Mouse (Mus musculus) myocyte (in vitro differentiated cells): ENCODE results near the gene Szt2.

ENCODE experiments used
- CEBPB ChIP-seq: IDR thresholded peaks from 2 replicates; pipeline ENCODE4 v1.6.1; 2011; ENCODE audit warnings: mild to moderate bottlenecking, moderate library complexity; ENCODE audit not compliant: poor library complexity, insufficient read depth, severe bottlenecking
- E2F4 ChIP-seq: IDR thresholded peaks from one replicate; pipeline ENCODE4 v1.6.1; 2011; ENCODE audit warnings: mild to moderate bottlenecking, control low read depth, moderate library complexity; ENCODE audit not compliant: insufficient read depth
- MAX ChIP-seq: IDR thresholded peaks from one replicate; pipeline ENCODE4 v1.6.1; 2011; ENCODE audit warnings: low read depth, mild to moderate bottlenecking, control low read depth
- MYOD1 ChIP-seq, 3 experiments: IDR thresholded peaks; one replicate each; pipeline ENCODE4 v1.6.1; 2011; ENCODE audit warnings: control low read depth in 2 of 3, low read depth in 2 of 3, mild to moderate bottlenecking in 2 of 3, moderate library complexity in 1 of 3; ENCODE audit not compliant: insufficient read length in 2 of 3, control insufficient read depth in 1 of 3
- MYOG ChIP-seq, 3 experiments: IDR thresholded peaks; one replicate each; pipeline ENCODE4 v1.6.1; 2011; ENCODE audit warnings: control low read depth in 2 of 3, low read depth in 2 of 3, mild to moderate bottlenecking in 2 of 3; ENCODE audit not compliant: insufficient read length in 2 of 3, control insufficient read depth in 1 of 3, insufficient read depth in 1 of 3
- POLR2A ChIP-seq: IDR thresholded peaks from one replicate; pipeline ENCODE4 v1.6.1; 2011; ENCODE audit warnings: low read depth, mild to moderate bottlenecking, control low read depth, moderate library complexity; ENCODE audit not compliant: insufficient read length
- TCF12 ChIP-seq: IDR thresholded peaks from one replicate; pipeline ENCODE4 v1.6.1; 2011; ENCODE audit warnings: mild to moderate bottlenecking, control low read depth; ENCODE audit not compliant: poor library complexity, insufficient read depth, severe bottlenecking
- USF1 ChIP-seq: IDR thresholded peaks from one replicate; pipeline ENCODE4 v1.6.1; 2011; ENCODE audit warnings: low read depth, mild to moderate bottlenecking, control low read depth, moderate library complexity

DNA sequence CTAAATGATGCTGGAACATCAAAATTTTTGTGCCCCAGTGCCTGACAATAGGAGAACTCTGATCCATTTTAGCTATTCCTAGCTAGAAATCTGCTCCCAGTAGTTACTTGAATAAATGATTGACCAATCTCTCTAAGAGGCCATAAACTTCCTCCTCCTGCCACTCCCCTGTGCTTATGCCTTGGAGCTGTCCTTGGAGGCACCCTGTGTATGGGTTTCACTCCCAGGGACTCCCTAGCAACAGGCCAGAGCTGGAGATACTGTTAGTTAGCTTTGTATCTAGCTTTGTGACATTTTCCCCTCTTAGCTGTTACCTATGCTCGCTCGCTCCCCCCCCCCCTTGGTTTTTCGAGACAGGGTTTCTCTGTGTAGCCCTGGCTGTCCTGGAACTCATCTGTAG, 12.3 kb upstream of the Szt2 start:
- TF ChIP-seq CEBPB (no peak), POLR2A (no peak), USF1 (no peak), MYOG (IDR thresholded peaks at IDR 0.05; ENCODE audit: control insufficient read depth in 1 of 3, insufficient read depth in 1 of 3, insufficient read length in 2 of 3, low read depth in 2 of 3) (no peak), E2F4 (no peak), TCF12 (no peak), MYOD1 (IDR thresholded peaks at IDR 0.05; ENCODE audit: control insufficient read depth in 1 of 3, insufficient read length in 2 of 3, low read depth in 2 of 3) (no peak), MAX (no peak)
